Mouse (Mus musculus) intestine, embryonic 15.5 days (tissue): ENCODE measurements at regions not wholly inside any gene's neighbourhood (a gene's known extent, or its start where the extent isn't known, plus 50 kb on each side); places are given as distances from the start of the nearest gene placed in this dataset.

Experiments used
- ATAC-seq: fragments of 200-750 bp; cut with Nextera tagmentation; 2 replicates; pipeline ENCODE4 v1.8.0; 2017; ENCODE audit warnings: moderate TSS enrichment, moderate library complexity
- H3K27ac ChIP-seq: fragments of 300-500 bp; sonication (generic); 2 replicates; pipeline ENCODE4 v1.5.1; 2015; ENCODE audit warnings: mild to moderate bottlenecking, inconsistent platforms
- H3K27me3 ChIP-seq: fragments of 300-500 bp; sonication (generic); replicated peaks from 2 replicates; pipeline ENCODE4 v1.6.1; 2015; ENCODE audit warnings: inconsistent platforms
- H3K36me3 ChIP-seq: fragments of 300-500 bp; sonication (generic); 2 replicates; pipeline ENCODE4 v1.6.1; 2015; ENCODE audit warnings: inconsistent platforms
- H3K4me1 ChIP-seq: fragments of 300-500 bp; sonication (generic); replicated peaks from 2 replicates; pipeline ENCODE4 v1.6.1; 2015; ENCODE audit warnings: inconsistent platforms
- H3K4me2 ChIP-seq: fragments of 300-500 bp; sonication (generic); replicated peaks from 2 replicates; pipeline ENCODE4 v1.6.1; 2015; ENCODE audit warnings: mild to moderate bottlenecking, inconsistent platforms
- H3K4me3 ChIP-seq: fragments of 300-500 bp; sonication (generic); replicated peaks from 2 replicates; pipeline ENCODE4 v1.5.1; 2015; ENCODE audit warnings: inconsistent platforms
- H3K9ac ChIP-seq: fragments of 300-500 bp; sonication (generic); 2 replicates; pipeline ENCODE4 v1.6.1; 2015; ENCODE audit warnings: inconsistent platforms
- H3K9me3 ChIP-seq: fragments of 300-500 bp; sonication (generic); 2 replicates; pipeline ENCODE4 v1.6.1; 2016; ENCODE audit warnings: inconsistent platforms
- WGBS: fragments of 180-500 bp; shearing (Covaris S2); methylation state at CpG from one replicate; pipeline ENCODE4 v1.1.7; 2015; 5-methylcytosine and 5-hydroxymethylcytosine counted together

GRCm38 (mm10) chr3:68758609-68759008 lies 68.2 kb downstream of the Il12a start:
- H3K4me3 ChIP-seq: no peak overlapping the region
- no peak overlapping the region for H3K4me2 ChIP-seq
- peaks cover 10% of the 10 kb centered on the region for H3K4me1 ChIP-seq
- no peak overlapping the region for H3K27ac ChIP-seq
- no peaks in the 10 kb centered on the region for H3K27me3 ChIP-seq
- no peaks in the 10 kb centered on the region for H3K36me3 ChIP-seq
- no peaks in the 10 kb centered on the region for H3K9me3 ChIP-seq
- H3K9ac ChIP-seq: no peak overlapping the region
- ATAC-seq: no peak

DNA sequence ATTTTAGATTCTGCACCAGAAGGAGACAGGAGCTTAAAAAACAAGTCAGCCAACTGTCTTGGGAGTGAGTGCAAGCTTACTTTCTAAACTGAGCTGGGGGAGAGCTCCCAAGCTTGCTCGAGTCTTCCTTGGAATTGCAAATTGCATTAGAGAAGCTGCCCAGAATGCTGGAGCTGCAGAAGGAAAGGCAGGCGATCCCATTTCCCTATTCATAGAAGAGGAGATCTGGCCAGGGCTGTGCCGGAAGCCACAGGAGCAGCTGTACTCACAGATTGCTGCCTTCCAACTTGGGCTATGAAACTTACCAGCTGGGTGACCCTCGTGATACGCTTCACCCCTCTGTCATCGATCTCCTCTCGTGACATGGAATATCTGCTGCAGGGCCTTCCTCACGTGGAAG lies 68.9 kb downstream of the Il12a start:
- H3K4me1 ChIP-seq: peaks cover 10% of the 10 kb centered on the region
- H3K36me3 ChIP-seq: no peaks in the 10 kb centered on the region
- H3K9me3 ChIP-seq: no peaks in the 10 kb centered on the region
- no peak overlapping the region for H3K4me3 ChIP-seq
- no peak overlapping the region for H3K27ac ChIP-seq
- WGBS: 39% methylated on average over 8 of the region's 8 CpGs
- H3K9ac ChIP-seq: no peak overlapping the region
- no peaks in the 10 kb centered on the region for H3K27me3 ChIP-seq
- no peak overlapping the region for H3K4me2 ChIP-seq
- no peak for ATAC-seq

DNA sequence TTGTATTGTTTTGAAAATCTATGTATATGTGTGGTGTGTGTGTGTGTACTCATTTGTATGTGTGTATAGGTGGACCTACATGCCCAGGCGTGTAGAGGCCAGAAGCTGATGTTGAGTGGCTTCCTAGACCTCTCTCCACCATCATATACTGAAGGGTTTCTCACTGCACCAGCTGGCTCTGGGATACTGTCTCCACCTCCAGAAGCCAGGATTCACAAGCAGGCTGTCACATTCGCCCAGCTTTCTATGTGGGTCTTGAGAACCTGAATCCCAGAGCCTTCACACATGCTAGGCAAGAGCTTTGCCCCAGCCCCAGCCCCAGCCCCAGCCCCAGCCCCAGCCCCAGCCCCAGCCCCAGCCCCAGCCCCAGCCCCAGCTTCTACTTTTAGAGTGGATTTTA lies 70.4 kb downstream of the Il12a start:
- H3K4me1 ChIP-seq: peaks cover 10% of the 10 kb centered on the region
- no peak overlapping the region for H3K4me3 ChIP-seq
- 80% methylated on average over 2 of the region's 2 CpGs for WGBS

GRCm38 (mm10) chr3:68761242-68761625 lies 70.8 kb downstream of the Il12a start:
- Histone ChIP-seq H3K27me3 (no peaks in the 10 kb centered on the region), H3K4me1 (peaks cover 10% of the 10 kb centered on the region), H3K9me3 (no peaks in the 10 kb centered on the region), H3K36me3 (no peaks in the 10 kb centered on the region), H3K4me3 (no peak overlapping the region), H3K27ac (no peak overlapping the region), H3K9ac (no peak overlapping the region), H3K4me2 (peak overlapping the region; percentile 36; the same call in 1 of the 2 replicates)
- 50% methylated on average over 7 of the region's 7 CpGs for WGBS
- ATAC-seq: peak; percentile 23; the same call in 1 of the 2 replicates

More for the DNA sequence above, 70.4 kb downstream of the Il12a start:
- no peak overlapping the region for H3K9ac ChIP-seq
- H3K36me3 ChIP-seq: no peaks in the 10 kb centered on the region
- H3K9me3 ChIP-seq: no peaks in the 10 kb centered on the region
- H3K27ac ChIP-seq: no peak overlapping the region
- no peaks in the 10 kb centered on the region for H3K27me3 ChIP-seq
- no peak overlapping the region for H3K4me2 ChIP-seq
- ATAC-seq: no peak

DNA sequence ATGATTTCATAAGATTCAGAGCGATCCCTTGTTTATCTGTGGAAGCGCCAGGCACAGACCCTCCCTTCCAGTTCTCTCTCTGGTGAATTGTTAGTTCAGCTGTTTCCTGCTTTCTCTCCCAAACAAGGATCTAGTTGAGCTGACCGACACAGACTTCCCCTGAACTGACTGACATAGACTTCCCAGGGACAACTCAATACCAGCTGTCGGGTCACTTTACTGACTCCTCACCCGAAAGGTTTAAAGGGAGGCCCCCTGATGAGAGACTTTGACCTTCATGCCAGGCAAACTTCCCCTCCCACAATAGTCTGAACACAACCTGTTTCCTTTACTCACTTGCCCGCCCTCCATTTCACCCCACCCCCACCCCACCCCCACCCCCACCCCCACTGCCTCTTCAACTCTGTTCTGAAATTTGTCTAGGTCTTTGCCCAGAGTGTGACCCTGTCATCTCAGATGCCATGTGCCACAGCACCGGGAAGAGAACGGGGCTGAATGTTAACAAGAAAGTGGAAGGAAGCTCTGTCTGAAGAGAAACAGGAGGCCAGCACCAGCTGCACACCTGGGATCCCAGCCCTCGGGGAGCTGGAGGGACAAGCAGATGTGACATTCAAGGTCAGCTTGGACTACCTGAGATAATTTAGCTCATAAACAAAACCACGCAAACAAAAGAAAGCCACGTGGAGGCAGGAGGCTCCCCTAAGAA lies 71.3 kb downstream of the Il12a start:
- peak overlapping the region; percentile 36; the same call in 1 of the 2 replicates for H3K4me2 ChIP-seq
- 9% methylated on average over 11 of the region's 11 CpGs for WGBS

GRCm38 (mm10) chr3:68762988-68763387 lies 72.5 kb downstream of the Il12a start:
- WGBS: 89% methylated on average over 8 of the region's 8 CpGs
- no peak overlapping the region for H3K4me2 ChIP-seq
- H3K27me3 ChIP-seq: no peaks in the 10 kb centered on the region
- peaks cover 10% of the 10 kb centered on the region for H3K4me1 ChIP-seq
- no peak overlapping the region for H3K4me3 ChIP-seq
- ATAC-seq: no peak
- no peak overlapping the region for H3K27ac ChIP-seq
- H3K9me3 ChIP-seq: no peaks in the 10 kb centered on the region
- no peaks in the 10 kb centered on the region for H3K36me3 ChIP-seq
- H3K9ac ChIP-seq: no peak overlapping the region

More for the DNA sequence above, 71.3 kb downstream of the Il12a start:
- peak; percentile 85 for ATAC-seq
- no peak overlapping the region for H3K9ac ChIP-seq
- H3K27ac ChIP-seq: peak overlapping the region; percentile 48; the same call in 1 of the 2 replicates
- no peaks in the 10 kb centered on the region for H3K36me3 ChIP-seq
- H3K9me3 ChIP-seq: no peaks in the 10 kb centered on the region
- H3K4me3 ChIP-seq: no peak overlapping the region
- peaks cover 10% of the 10 kb centered on the region for H3K4me1 ChIP-seq
- H3K27me3 ChIP-seq: no peaks in the 10 kb centered on the region

GRCm38 (mm10) chr3:68764336-68764735 lies 73.9 kb downstream of the Il12a start:
- H3K27me3 ChIP-seq: no peaks in the 10 kb centered on the region
- no peak for ATAC-seq
- H3K27ac ChIP-seq: no peak overlapping the region
- no peaks in the 10 kb centered on the region for H3K9me3 ChIP-seq
- H3K4me2 ChIP-seq: no peak overlapping the region
- WGBS: 89% methylated on average over 4 of the region's 4 CpGs
- H3K36me3 ChIP-seq: no peaks in the 10 kb centered on the region
- H3K9ac ChIP-seq: no peak overlapping the region
- no peak overlapping the region for H3K4me3 ChIP-seq
- peaks cover 10% of the 10 kb centered on the region for H3K4me1 ChIP-seq

GRCm38 (mm10) chr3:68764917-68765598 lies 74.6 kb downstream of the Il12a start:
- H3K27me3 ChIP-seq: no peaks in the 10 kb centered on the region
- no peak overlapping the region for H3K4me2 ChIP-seq
- H3K9me3 ChIP-seq: no peaks in the 10 kb centered on the region
- H3K27ac ChIP-seq: no peak overlapping the region
- no peak overlapping the region for H3K4me3 ChIP-seq
- ATAC-seq: peak; percentile 27; the same call in 1 of the 2 replicates
- H3K9ac ChIP-seq: no peak overlapping the region
- WGBS: 56% methylated on average over 7 of the region's 7 CpGs
- no peaks in the 10 kb centered on the region for H3K36me3 ChIP-seq
- H3K4me1 ChIP-seq: peaks cover 10% of the 10 kb centered on the region

GRCm38 (mm10) chr3:68771579-68771978 lies 81.1 kb downstream of the Il12a start:
- Histone ChIP-seq H3K9me3 (no peaks in the 10 kb centered on the region), H3K36me3 (no peaks in the 10 kb centered on the region), H3K4me3 (no peak overlapping the region), H3K27ac (no peak overlapping the region), H3K4me2 (no peak overlapping the region), H3K27me3 (no peaks in the 10 kb centered on the region), H3K4me1 (no peaks in the 10 kb centered on the region), H3K9ac (no peak overlapping the region)
- ATAC-seq: no peak
- 89% methylated on average over 3 of the region's 3 CpGs for WGBS

GRCm38 (mm10) chr3:68777801-68778200 lies 87.4 kb downstream of the Il12a start:
- ATAC-seq: no peak
- Histone ChIP-seq H3K4me2 (no peak overlapping the region), H3K27ac (no peak overlapping the region), H3K9me3 (no peaks in the 10 kb centered on the region), H3K36me3 (no peaks in the 10 kb centered on the region), H3K27me3 (no peaks in the 10 kb centered on the region), H3K4me3 (no peak overlapping the region), H3K4me1 (no peaks in the 10 kb centered on the region), H3K9ac (no peak overlapping the region)
- WGBS: 73% methylated on average over 2 of the region's 2 CpGs

DNA sequence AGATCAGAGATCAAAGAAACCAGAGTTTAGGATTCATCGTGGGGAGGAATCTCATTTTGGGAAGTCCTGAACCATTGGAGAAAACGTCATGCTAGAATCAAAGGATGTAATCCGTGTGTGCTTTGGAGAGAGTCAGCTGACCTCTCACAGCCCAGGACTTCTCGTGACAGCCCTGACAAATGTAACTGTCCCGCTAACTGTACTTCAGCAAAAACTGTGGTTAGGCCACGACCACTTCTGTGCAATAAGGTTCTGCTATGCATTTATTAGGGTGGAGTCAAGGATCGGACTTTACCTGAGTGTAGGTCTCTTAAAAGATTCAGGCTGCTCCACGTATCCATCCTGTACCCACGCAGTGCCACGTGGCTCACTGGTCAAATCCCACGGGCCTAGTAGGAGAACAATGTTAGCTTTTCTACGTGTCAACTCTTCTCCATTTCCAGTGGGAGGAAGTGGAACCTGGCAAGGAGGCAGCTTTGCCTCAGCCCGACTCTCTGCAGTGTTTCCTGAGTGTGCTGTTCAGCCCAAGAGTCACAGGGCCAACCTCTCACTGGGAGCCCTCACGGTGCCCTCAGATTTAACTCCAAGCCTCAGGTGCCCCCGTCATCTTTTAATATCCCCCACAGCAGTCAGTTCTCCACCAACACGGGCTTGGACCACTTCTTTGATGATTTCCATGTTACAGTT lies 88.1 kb downstream of the Il12a start:
- no peak overlapping the region for H3K9ac ChIP-seq
- 77% methylated on average over 16 of the region's 16 CpGs for WGBS

GRCm38 (mm10) chr3:68780843-68781242 lies 88.5 kb upstream of the 1110032F04Rik start:
- Histone ChIP-seq H3K27ac (no peak overlapping the region), H3K4me3 (no peak overlapping the region), H3K9ac (no peak overlapping the region), H3K4me2 (no peak overlapping the region), H3K4me1 (no peaks in the 10 kb centered on the region), H3K9me3 (no peaks in the 10 kb centered on the region), H3K27me3 (no peaks in the 10 kb centered on the region), H3K36me3 (no peaks in the 10 kb centered on the region)
- no peak for ATAC-seq
- 46% methylated on average over 7 of the region's 7 CpGs for WGBS

More for the DNA sequence above, 88.1 kb downstream of the Il12a start:
- ATAC-seq: no peak
- Histone ChIP-seq H3K27ac (no peak overlapping the region), H3K4me1 (no peaks in the 10 kb centered on the region), H3K36me3 (no peaks in the 10 kb centered on the region), H3K9me3 (no peaks in the 10 kb centered on the region), H3K4me3 (no peak overlapping the region), H3K27me3 (no peaks in the 10 kb centered on the region), H3K4me2 (no peak overlapping the region)
